Mouse (Mus musculus) E14TG2a.4 (cell line): Measurements from ENCODE around the gene Glis1.
"Not testable (repeated sequence)": the region's sequence is repeated elsewhere in the genome, so short reads cannot be mapped to it uniquely, and the experiment has no call there.

Source experiments
- H3K27me3 ChIP-seq: 2 replicates; pipeline ENCODE4 v1.6.1; 2014; ENCODE audit warnings: low read length, control low read depth; ENCODE audit not compliant: insufficient read depth
- H3K36me3 ChIP-seq: 2 replicates; pipeline ENCODE4 v1.6.1; 2014; ENCODE audit warnings: low read length, control low read depth; ENCODE audit not compliant: insufficient read depth
- H3K4me1 ChIP-seq: replicated peaks from 2 replicates; pipeline ENCODE4 v1.6.1; 2014; ENCODE audit warnings: low read depth, low read length, control low read depth
- H3K4me3 ChIP-seq: replicated peaks from 2 replicates; pipeline ENCODE4 v1.5.1; 2014; ENCODE audit warnings: mild to moderate bottlenecking, low read length
- H3K9me3 ChIP-seq: 2 replicates; pipeline ENCODE4 v1.6.1; 2014; ENCODE audit warnings: low read length, control low read depth
- CTCF ChIP-seq: conservative IDR thresholded peaks from 2 replicates; pipeline ENCODE4 v1.5.1; 2014; ENCODE audit warnings: low read length
- NANOG ChIP-seq: IDR thresholded peaks from 2 replicates; pipeline ENCODE4 v1.6.1; 2014; ENCODE audit warnings: borderline replicate concordance, low read length, mixed read lengths
- POU5F1 ChIP-seq: IDR thresholded peaks from 2 replicates; pipeline ENCODE4 v1.6.1; 2014; ENCODE audit warnings: low read length, borderline replicate concordance

Gene Glis1

DNA sequence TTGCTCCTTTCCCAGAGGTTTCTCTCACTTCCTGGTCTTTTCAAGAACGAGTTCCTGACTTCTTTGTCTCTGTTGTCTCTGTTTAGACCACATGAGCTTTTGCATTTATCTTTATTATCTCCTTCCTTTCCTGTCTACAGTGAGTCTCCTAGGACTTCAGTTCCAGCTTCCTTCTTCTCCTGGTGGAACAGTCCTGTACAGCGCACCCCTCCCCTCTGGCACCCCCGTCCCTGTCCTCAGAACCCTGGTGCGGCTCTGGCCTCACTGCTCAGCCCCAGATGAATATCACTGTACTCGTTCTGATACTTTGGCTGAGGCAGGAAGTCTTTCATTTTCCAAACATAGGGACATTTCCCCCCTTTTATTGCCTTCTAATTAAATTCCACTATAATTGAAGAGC is 152.0 kb downstream of the Glis1 start:
- peaks cover 9% of the 10 kb centered on the region; the same call in 1 of the 2 replicates for H3K27me3 ChIP-seq
- TF ChIP-seq NANOG (no peak), CTCF (no peak), POU5F1 (no peak)
- H3K4me3 ChIP-seq, result no peak overlapping the region
- H3K4me1 ChIP-seq, result no peaks in the 10 kb centered on the region
- no peaks in the 10 kb centered on the region for H3K9me3 ChIP-seq
- H3K36me3 ChIP-seq, result no peaks in the 10 kb centered on the region

DNA sequence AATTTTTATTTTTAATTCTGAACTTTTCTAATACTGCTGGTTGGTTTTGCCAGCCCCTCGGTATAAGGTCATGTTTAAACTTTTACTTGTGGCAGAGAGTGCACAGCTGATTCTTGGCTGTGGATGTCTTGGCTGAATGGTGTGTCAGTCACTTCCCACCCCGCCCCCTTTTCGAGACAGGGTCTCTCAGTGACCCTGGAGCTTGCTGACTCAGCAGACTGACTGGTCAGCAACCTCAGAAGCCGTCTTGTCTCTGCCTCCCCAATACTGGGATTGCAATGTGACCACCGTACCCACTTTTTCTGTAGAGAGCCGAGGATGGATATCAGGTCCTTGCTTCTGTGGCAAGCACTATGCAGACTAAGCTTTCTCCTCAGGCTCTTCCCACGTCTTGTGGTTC is 154.2 kb downstream of the Glis1 start:
- TF ChIP-seq POU5F1 (no peak), CTCF (no peak), NANOG (no peak)
- H3K36me3 ChIP-seq, result no peaks in the 10 kb centered on the region
- no peaks in the 10 kb centered on the region for H3K9me3 ChIP-seq
- no peaks in the 10 kb centered on the region for H3K4me1 ChIP-seq
- no peaks in the 10 kb centered on the region for H3K27me3 ChIP-seq
- no peak overlapping the region for H3K4me3 ChIP-seq

DNA sequence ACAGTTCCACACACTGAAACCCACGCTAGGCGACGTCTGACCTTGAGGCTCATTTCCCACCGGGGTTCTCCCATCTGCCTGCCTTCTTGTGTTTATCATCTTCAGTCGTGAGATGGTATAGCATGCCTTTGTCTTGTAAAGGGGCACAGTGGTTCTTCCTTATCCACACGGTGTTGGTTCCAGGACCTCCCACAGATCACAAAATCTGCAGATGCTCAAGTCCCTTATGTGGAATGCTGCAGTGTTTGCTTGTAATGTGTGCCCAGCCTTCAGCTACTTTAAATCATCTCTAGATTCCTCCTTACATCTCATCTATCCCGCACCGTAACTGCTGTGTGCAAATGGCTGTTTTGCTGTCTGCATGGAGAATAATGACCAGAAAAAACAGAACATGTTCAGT is 154.7 kb downstream of the Glis1 start:
- H3K4me1 ChIP-seq, result no peaks in the 10 kb centered on the region
- H3K9me3 ChIP-seq, result no peaks in the 10 kb centered on the region
- no peaks in the 10 kb centered on the region for H3K36me3 ChIP-seq
- no peaks in the 10 kb centered on the region for H3K27me3 ChIP-seq
- no peak overlapping the region for H3K4me3 ChIP-seq
- TF ChIP-seq NANOG (no peak), POU5F1 (no peak), CTCF (no peak)

DNA sequence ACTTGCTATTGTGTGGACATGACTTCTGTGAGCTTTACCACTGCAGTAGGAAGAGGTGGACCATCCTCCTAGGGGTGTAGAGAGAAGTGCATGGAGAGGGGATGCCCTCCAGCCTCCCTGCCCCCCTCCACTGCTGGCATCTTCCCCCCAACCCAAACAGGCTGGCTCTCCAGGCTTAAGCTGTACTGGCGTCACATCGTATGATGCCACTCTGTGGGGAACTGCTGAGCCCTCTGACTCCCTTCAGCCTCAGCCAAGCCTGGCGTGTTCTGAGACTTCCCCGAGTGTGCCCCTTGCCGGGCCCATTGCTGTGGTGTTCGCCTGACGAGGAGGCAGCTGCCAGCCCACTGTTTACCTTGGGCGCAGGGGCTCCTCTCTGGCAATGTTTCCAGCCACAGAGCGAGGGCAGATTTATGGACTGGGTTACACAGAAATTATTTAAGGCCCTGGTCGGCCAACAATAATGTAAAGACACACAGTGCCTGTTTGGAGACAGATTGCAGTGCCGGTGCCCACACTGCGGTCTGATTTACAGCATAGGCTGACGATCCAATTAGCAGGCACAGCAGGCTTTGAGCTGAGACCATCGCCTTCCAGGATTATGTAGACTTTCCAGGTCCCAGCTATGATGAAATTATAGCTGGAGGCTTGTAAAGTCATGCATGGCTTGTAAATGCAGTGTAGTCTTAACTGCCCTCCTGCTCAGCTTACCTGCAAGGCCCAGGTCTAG is 156.6 kb downstream of the Glis1 start:
- peaks cover 5% of the 10 kb centered on the region; the same call in 1 of the 2 replicates for H3K27me3 ChIP-seq
- H3K4me3 ChIP-seq, result no peak overlapping the region
- H3K9me3 ChIP-seq, result no peaks in the 10 kb centered on the region
- no peaks in the 10 kb centered on the region for H3K4me1 ChIP-seq
- H3K36me3 ChIP-seq, result no peaks in the 10 kb centered on the region
- no peak for TF ChIP-seq NANOG
- TF ChIP-seq POU5F1, result no peak
- TF ChIP-seq CTCF, result no peak

DNA sequence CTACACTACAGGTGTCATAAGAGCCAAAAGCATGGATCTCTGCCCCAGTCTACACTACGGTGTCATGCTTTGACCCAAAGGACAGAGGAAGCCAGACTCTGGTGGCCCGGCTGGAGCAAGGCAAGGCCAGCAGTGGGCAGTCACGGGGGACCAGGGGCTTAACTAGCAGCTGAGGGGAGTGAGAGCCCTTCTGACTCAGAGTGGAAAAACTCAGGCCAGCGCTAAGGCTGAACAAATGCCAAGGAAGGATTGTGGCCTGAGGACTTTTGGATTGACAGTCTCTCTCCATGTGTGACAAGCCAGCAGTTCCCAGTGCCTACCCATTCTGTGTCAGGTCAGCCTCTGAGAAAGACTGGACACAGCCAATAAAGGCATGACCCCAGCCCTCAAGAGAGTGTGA is 159.0 kb downstream of the Glis1 start:
- Histone ChIP-seq H3K4me1 (peaks cover 13% of the 10 kb centered on the region), H3K4me3 (no peak overlapping the region), H3K9me3 (no peaks in the 10 kb centered on the region), H3K27me3 (peaks cover 5% of the 10 kb centered on the region; the same call in 1 of the 2 replicates), H3K36me3 (no peaks in the 10 kb centered on the region)
- TF ChIP-seq POU5F1, result no peak
- TF ChIP-seq CTCF, result no peak
- no peak for TF ChIP-seq NANOG

DNA sequence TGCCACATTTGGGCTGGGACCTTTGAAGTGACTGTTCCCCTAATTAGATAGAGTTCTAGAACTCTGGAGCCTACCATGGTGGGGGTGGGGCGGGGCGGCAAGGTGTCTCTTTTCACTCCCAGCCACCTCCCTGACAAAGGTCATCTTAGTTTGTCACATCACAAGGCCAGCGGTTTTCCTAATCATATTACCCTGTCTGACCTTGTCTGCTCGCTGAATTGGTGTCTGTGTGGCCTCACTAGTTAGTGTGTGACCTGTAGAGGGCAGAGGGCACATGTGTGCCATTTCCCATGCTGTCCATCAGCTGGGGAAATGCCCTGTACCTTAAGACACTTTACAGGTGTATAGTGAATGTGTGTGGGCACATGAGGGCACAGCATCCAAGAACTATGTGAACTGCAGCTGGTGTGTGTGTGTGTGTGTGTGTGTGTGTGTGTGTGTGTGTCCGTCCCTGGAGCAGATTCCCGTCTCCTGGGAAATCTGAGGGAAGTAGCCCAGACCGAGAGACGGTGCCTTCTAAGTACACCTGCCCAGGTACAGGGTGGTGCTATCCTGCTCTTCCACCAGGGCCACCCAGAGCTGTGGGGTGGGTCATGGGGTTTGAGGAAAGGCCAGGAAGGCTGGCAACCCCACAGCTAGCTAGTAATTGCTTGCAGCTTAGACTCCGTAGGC is 163.0 kb downstream of the Glis1 start:
- H3K36me3 ChIP-seq, result no peaks in the 10 kb centered on the region
- H3K4me3 ChIP-seq, result no peak overlapping the region

DNA sequence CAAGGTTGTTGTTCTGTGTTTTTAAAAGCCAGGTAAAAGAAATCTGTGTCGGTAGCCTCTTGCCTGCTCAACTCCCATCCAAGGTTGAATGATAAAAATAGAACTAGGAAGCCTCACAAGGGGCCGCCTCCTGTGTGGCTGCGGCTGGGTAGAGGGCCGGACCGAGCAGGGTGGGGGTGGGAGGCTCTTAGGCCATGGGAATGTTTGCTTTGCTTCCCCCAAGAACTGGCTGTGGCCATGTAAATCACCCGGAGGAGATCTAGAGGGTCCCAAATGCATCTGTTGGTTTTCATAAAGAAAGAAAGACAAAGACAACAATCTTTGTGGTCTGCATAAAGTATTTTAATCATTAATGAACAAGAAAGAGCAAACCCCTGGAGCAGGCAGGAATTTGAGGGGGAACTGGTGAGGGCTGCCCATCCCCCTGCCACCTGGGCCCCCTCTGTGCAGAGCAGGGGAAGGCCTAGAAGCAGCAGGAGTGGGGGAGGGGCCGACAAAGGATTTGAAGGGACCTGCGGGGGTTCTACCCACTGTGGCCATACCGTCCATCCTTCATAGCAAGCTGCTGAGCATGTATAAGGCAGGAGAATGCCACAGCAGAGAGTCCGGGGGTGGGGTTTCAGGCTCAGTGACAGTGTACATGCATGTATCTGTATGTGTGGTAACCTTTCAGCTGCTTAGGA is 163.6 kb downstream of the Glis1 start:
- Histone ChIP-seq H3K4me3 (no peak overlapping the region), H3K36me3 (no peaks in the 10 kb centered on the region), H3K4me1 (peaks cover 14% of the 10 kb centered on the region), H3K9me3 (no peaks in the 10 kb centered on the region), H3K27me3 (peaks cover 5% of the 10 kb centered on the region; the same call in 1 of the 2 replicates)
- no peak for TF ChIP-seq NANOG

More for the DNA sequence above, 163.0 kb downstream of the Glis1 start:
- Histone ChIP-seq H3K27me3 (peaks cover 5% of the 10 kb centered on the region; the same call in 1 of the 2 replicates), H3K4me1 (peaks cover 14% of the 10 kb centered on the region), H3K9me3 (no peaks in the 10 kb centered on the region)
- no peak for TF ChIP-seq NANOG
- no peak for TF ChIP-seq CTCF
- TF ChIP-seq POU5F1, result no peak

DNA sequence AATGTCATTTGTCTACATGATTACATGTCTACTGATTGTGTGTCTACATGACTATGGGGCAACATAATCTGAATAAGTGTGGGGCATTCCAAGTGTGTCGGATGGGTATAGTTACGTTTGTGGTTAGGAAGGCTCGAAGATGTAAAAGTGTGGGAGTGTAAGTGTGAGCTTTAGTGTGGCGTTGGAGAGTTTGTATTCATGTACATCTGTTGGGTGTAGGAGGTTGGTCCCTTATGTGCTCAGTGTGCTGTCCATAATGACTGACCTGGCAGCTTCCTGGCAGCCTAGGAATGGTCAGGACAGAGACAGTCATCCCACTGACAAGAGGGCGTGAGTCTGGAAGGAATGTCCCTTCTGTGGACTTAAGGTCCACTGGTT is 164.2 kb downstream of the Glis1 start:
- not testable (repeated sequence) for H3K4me3 ChIP-seq, H3K9me3 ChIP-seq, H3K27me3 ChIP-seq, H3K36me3 ChIP-seq
- peaks cover 14% of the 10 kb centered on the region for H3K4me1 ChIP-seq

DNA sequence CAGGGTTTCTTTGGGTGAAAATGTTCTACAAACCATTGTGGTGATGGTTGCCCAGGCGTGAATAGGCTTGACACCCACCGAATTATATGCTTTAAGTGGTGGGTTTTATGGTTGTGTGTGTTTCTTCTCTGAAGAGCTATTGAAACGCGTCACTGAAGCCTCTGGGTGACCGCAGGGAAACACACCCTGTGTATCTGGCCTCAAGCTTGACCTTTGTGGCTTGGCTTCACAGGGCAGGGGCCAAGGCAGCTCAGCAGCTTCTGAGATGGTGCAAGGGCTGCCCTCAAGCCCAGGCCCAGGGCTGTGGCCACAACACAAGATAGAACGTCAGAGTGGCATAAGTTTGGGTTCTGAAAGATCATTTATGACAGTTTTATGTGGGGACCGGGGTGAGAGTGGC is 167.9 kb downstream of the Glis1 start:
- no peak for TF ChIP-seq CTCF
- TF ChIP-seq POU5F1, result no peak
- no peak for TF ChIP-seq NANOG
- no peaks in the 10 kb centered on the region for H3K36me3 ChIP-seq
- no peak overlapping the region for H3K4me3 ChIP-seq
- H3K27me3 ChIP-seq, result no peaks in the 10 kb centered on the region
- no peaks in the 10 kb centered on the region for H3K9me3 ChIP-seq
- peaks cover 13% of the 10 kb centered on the region for H3K4me1 ChIP-seq
